Mouse (Mus musculus): ENCODE measurements at regions not wholly inside any gene's neighbourhood (a gene's known extent, or its start where the extent isn't known, plus 50 kb on each side); places are given as distances from the start of the nearest gene placed in this dataset.
"Not testable (repeated sequence)": the region's sequence is repeated elsewhere in the genome, so short reads cannot be mapped to it uniquely, and the experiment has no call there.

GRCm38 (mm10) chr6:140816359-140816758 is 87.3 kb downstream of the Gm11077 start:
- no peak for DNase-seq (ENCODE audit: low spot score in 2 of 2)

GRCm38 (mm10) chr6:140816831-140817230 is 87.7 kb downstream of the Gm11077 start:
- peak in 1 of 2 experiments; percentile 24 for DNase-seq (ENCODE audit: low spot score in 2 of 2)

- peak; percentile 11 to 53 for DNase-seq (ENCODE audit: low spot score in 2 of 2)
These were observed 90.4 kb downstream of the Gm11077 start for GRCm38 (mm10) chr6:140819451-140819878.

- no peak for DNase-seq (ENCODE audit: low spot score in 2 of 2)
These were observed 97.4 kb downstream of the Gm11077 start for GRCm38 (mm10) chr6:140826522-140826921.

- DNase-seq (ENCODE audit: low spot score in 2 of 2) = no peak
These were observed 98.6 kb downstream of the Gm11077 start for GRCm38 (mm10) chr6:140827651-140828050.

- no peak for DNase-seq (ENCODE audit: low spot score in 2 of 2)
These were observed 114.4 kb downstream of the Gm11077 start for GRCm38 (mm10) chr6:140843292-140843991.

- no peak for DNase-seq (ENCODE audit: low spot score in 2 of 2)
These were observed 118.1 kb downstream of the Gm11077 start for GRCm38 (mm10) chr6:140847165-140847564.

GRCm38 (mm10) chr6:140852420-140852819 is 123.3 kb downstream of the Gm11077 start:
- no peak for DNase-seq (ENCODE audit: low spot score in 2 of 2)

- peak in 1 of 2 experiments; percentile 20 for DNase-seq (ENCODE audit: low spot score in 2 of 2)
These were observed 124.4 kb downstream of the Gm11077 start for GRCm38 (mm10) chr6:140853508-140853907.

GRCm38 (mm10) chr6:140854691-140855090 is 125.6 kb downstream of the Gm11077 start:
- no peak for DNase-seq (ENCODE audit: low spot score in 2 of 2)

- DNase-seq (ENCODE audit: low spot score in 2 of 2) = no peak
These were observed 127.5 kb downstream of the Gm11077 start for GRCm38 (mm10) chr6:140856468-140857117.

- no peak for DNase-seq (ENCODE audit: low spot score in 2 of 2)
These were observed 128.1 kb downstream of the Gm11077 start for GRCm38 (mm10) chr6:140857118-140857746.

- not testable (repeated sequence) for DNase-seq (ENCODE audit: low spot score in 2 of 2)
These were observed 140.4 kb downstream of the Gm11077 start for GRCm38 (mm10) chr6:140869523-140869922.

GRCm38 (mm10) chr6:140874831-140875230 is 145.7 kb downstream of the Gm11077 start:
- DNase-seq (ENCODE audit: low spot score in 2 of 2) = no peak

- no peak for DNase-seq (ENCODE audit: low spot score in 2 of 2)
These were observed 154.6 kb downstream of the Gm11077 start for GRCm38 (mm10) chr6:140883651-140884050.

- DNase-seq (ENCODE audit: low spot score in 2 of 2) = no peak
These were observed 159.5 kb downstream of the Gm11077 start for GRCm38 (mm10) chr6:140888610-140889009.

- no peak for DNase-seq (ENCODE audit: low spot score in 2 of 2)
These were observed 161.0 kb downstream of the Gm11077 start for GRCm38 (mm10) chr6:140890060-140890459.

GRCm38 (mm10) chr6:140890591-140890990 is 161.5 kb downstream of the Gm11077 start:
- DNase-seq (ENCODE audit: low spot score in 2 of 2) = no peak

GRCm38 (mm10) chr6:140894467-140894866 is 165.4 kb downstream of the Gm11077 start:
- no peak for DNase-seq (ENCODE audit: low spot score in 2 of 2)

GRCm38 (mm10) chr6:140895441-140895840 is 166.4 kb downstream of the Gm11077 start:
- no peak for DNase-seq (ENCODE audit: low spot score in 2 of 2)

GRCm38 (mm10) chr6:140897111-140897510 is 168.0 kb downstream of the Gm11077 start:
- no peak for DNase-seq (ENCODE audit: low spot score in 2 of 2)

GRCm38 (mm10) chr6:140924319-140924981 is 195.4 kb downstream of the Gm11077 start:
- DNase-seq (ENCODE audit: low spot score in 2 of 2) = no peak
